Mouse (Mus musculus): ENCODE measurements around the gene Drosha.

The Drosha gene

GRCm38 (mm10) chr15:12829878-12830277 lies 5.3 kb downstream of the Drosha start:
- no peak for DNase-seq (ENCODE audit: extremely low spot score)

GRCm38 (mm10) chr15:12832599-12832998 lies 8.0 kb downstream of the Drosha start:
- DNase-seq (ENCODE audit: extremely low spot score), result no peak

GRCm38 (mm10) chr15:12833385-12833784 lies 8.8 kb downstream of the Drosha start:
- DNase-seq (ENCODE audit: extremely low spot score), result no peak

GRCm38 (mm10) chr15:12834231-12834630 lies 9.6 kb downstream of the Drosha start:
- DNase-seq (ENCODE audit: extremely low spot score), result no peak

- DNase-seq (ENCODE audit: extremely low spot score), result no peak
These were observed 16.1 kb downstream of the Drosha start for GRCm38 (mm10) chr15:12840737-12841136.

GRCm38 (mm10) chr15:12842833-12843232 lies 18.2 kb downstream of the Drosha start:
- DNase-seq (ENCODE audit: extremely low spot score), result no peak

- no peak for DNase-seq (ENCODE audit: extremely low spot score)
These were observed 23.8 kb downstream of the Drosha start for GRCm38 (mm10) chr15:12848196-12848975.

- no peak for DNase-seq (ENCODE audit: extremely low spot score)
These were observed 24.8 kb downstream of the Drosha start for GRCm38 (mm10) chr15:12849373-12849772.

- no peak for DNase-seq (ENCODE audit: extremely low spot score)
These were observed 28.9 kb downstream of the Drosha start for GRCm38 (mm10) chr15:12853471-12853870.

- DNase-seq (ENCODE audit: extremely low spot score), result no peak
These were observed 32.2 kb downstream of the Drosha start for GRCm38 (mm10) chr15:12856780-12857179.

- DNase-seq (ENCODE audit: extremely low spot score), result no peak
These were observed 33.4 kb downstream of the Drosha start for GRCm38 (mm10) chr15:12857840-12858516.

GRCm38 (mm10) chr15:12858645-12859044 lies 34.0 kb downstream of the Drosha start:
- DNase-seq (ENCODE audit: extremely low spot score), result no peak

- no peak for DNase-seq (ENCODE audit: extremely low spot score)
These were observed 37.4 kb downstream of the Drosha start for GRCm38 (mm10) chr15:12862061-12862460.

- no peak for DNase-seq (ENCODE audit: extremely low spot score)
These were observed 39.1 kb downstream of the Drosha start for GRCm38 (mm10) chr15:12863669-12864068.

- no peak for DNase-seq (ENCODE audit: extremely low spot score)
These were observed 41.1 kb downstream of the Drosha start for GRCm38 (mm10) chr15:12865595-12866314.

- no peak for DNase-seq (ENCODE audit: extremely low spot score)
These were observed 42.7 kb downstream of the Drosha start for GRCm38 (mm10) chr15:12867269-12867668.

GRCm38 (mm10) chr15:12875442-12876176 lies 51.0 kb downstream of the Drosha start:
- no peak for DNase-seq (ENCODE audit: extremely low spot score)

- DNase-seq (ENCODE audit: extremely low spot score), result no peak
These were observed 51.7 kb downstream of the Drosha start for GRCm38 (mm10) chr15:12876266-12876665.

GRCm38 (mm10) chr15:12876881-12877280 lies 52.3 kb downstream of the Drosha start:
- no peak for DNase-seq (ENCODE audit: extremely low spot score)

GRCm38 (mm10) chr15:12877934-12878333 lies 53.3 kb downstream of the Drosha start:
- DNase-seq (ENCODE audit: extremely low spot score), result no peak

- DNase-seq (ENCODE audit: extremely low spot score), result no peak
These were observed 54.0 kb downstream of the Drosha start for GRCm38 (mm10) chr15:12878581-12878980.

- no peak for DNase-seq (ENCODE audit: extremely low spot score)
These were observed 55.3 kb downstream of the Drosha start for GRCm38 (mm10) chr15:12879937-12880336.

All from embryo, embryonic 9.5 days (tissue).